Mouse (Mus musculus) adrenal gland, adult 2 months (tissue): ENCODE data around the gene Moxd1. TPM values are rescaled to one million over a fixed set of nuclear protein-coding genes. Genes with fewer than 3 reads are reported as not detected.
"Not testable (repeated sequence)": the region's sequence is repeated elsewhere in the genome, so short reads cannot be mapped to it uniquely, and the experiment has no call there.

Experiments used
- DNase-seq: peaks from one replicate; pipeline ENCODE4 v3.0.0; 2021
- polyA plus RNA-seq: library from polyadenylated mRNA; depleted of rRNA; stranded (reverse); fragments of >200 nt; gene quantifications from 2 replicates; pipeline ENCODE4 v1.2.3, GENCODE M21; 2012
- total RNA-seq, 2 experiments: library from RNA; stranded (reverse); gene quantifications; 2 replicates each; pipeline ENCODE4 v1.2.3; 2021

Moxd1 gene
- total and polyA plus RNA-seq, 3 experiments: 0.10 to 0.61 TPM; not detected in 1

DNA sequence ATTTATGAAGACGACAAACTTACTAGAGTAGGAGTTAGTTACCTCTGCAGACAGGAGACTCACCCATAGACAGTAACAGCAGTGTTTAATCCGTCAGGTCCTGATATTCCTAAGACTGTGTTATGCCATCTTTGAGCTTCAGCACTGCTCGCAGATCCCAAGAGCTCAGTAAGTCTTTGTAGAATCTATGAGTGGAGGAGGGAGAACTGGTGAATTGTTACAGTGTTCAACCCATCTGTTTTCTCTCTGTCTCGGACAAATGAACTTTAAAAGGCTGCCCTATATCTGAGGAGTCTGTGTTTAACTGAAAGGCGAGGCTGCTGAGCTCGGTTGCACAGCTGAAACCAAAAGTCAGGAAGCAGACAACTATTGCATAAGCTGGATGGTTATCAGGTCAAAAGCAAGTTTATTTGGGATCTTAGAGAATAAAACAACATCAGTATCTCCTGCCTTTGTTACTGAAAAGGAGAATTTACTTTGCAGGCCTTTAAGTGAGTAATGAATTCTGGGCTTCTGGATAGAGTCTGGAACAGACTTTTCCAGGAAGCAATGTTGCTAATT, 47.8 kb downstream of the Moxd1 start:
- DNase-seq: no peak

DNA sequence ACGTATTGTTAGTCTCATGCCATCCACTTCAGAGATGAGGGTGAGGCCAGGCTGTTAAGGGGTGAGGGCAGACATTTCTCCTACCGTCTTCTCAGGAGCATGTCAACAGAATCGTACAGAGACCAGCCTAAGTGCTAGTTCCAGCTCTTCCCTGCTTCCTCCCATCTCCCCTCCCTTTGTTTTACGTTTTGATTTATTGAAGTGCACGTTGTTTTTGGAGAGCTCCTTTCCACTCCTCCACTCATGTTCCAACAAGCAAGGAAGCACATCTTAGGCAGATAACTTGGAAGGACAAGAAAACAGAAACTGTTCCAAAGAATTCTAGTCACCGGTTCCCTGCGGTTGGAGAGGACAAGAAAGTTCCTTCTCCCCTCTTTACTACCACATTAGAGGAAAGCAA, 52.9 kb downstream of the Moxd1 start:
- no peak for DNase-seq

DNA sequence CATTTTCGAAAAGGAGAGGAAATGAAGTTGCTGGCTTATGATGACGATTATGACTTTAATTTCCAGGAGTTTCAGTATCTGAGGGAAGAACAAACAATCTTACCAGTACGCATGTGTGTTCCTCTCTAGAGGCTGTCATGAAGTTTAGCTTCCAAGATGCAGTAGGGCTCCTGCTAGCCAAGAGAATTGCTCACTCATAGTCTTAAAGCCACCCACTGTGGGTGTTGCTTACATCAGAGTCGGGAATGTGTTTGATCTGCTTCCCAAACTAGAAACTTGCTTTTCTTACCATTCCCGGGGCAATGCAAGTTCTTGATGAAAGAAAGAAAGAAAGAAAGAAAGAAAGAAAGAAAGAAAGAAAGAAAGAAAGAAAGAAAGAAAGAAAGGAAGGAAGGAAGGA, 59.3 kb downstream of the Moxd1 start:
- no peak for DNase-seq

DNA sequence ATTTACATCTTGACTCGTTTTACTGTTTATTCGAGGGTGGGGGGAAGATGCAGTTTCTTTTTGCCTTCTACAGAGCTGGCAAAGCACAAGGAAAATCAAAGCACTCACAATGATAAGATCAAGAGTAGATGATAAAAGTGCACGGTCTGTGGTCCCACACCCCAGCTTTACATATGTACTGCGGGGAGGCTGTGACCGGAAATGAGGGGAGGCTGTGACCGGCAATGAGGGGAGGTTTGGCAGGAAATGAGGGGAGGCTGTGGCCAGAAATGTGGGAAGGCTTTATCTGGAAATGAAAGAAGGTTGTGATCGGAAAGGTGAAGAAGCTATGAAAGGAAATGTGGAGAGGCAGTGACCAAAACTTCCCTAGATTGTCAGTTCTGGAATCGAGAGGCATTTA, 68.3 kb downstream of the Moxd1 start:
- no peak for DNase-seq

DNA sequence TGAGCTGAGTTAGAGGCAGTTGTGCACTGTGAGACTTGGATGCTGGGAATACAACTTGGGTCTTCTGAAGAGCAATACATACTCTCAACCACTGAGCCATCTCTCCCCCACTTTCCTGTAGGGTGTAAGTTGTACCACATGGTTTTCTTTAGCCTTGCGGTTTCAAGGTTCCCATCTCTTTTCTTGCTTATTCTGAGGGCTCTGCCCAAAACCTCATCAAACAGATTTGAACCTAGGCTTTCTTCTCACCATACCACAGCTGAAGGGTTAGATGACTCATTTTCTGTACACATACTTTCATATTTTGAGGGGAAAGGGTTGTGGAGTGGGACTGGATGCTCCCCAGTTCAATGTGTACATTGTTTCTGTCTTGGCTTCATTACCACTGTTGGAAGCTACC, 69.4 kb downstream of the Moxd1 start:
- DNase-seq: no peak

DNA sequence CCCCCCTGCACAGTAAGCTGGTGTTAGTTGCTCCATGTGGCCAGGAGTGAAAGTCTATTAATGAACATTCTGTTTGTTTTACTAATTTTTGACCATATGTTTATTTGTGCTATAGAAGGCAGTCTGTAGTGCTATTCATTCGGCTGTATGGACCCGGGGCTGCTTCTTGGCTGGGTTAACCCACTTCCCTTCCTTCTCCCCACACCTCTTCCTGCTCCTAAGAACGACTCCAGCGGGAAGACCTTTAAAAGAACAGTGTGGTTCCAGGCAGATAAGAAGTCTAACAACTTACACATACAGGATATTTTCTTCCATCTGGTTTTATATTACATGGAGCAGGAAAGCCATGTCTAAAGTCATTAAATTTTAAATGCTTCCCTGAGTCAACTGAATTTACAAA, 73.3 kb downstream of the Moxd1 start:
- DNase-seq: no peak

DNA sequence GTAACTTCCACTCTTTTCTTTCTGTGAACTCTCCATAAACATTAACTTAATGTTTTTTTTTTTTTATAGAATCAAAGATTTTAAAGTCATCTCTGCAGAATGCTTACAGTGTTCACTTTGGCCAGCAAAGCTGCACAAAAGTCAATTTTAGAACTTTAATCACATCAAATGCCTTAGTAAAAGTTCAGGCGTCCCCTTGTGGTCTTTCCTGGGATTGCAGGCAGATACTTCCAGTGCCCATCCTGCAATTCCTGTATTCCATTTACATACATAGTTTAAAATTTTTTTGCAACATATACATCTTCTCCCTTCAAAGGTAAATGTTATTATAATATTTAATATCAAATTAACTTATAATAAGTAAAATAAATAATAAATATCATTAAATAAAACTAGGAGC, 74.5 kb downstream of the Moxd1 start:
- DNase-seq: peak; percentile 21

DNA sequence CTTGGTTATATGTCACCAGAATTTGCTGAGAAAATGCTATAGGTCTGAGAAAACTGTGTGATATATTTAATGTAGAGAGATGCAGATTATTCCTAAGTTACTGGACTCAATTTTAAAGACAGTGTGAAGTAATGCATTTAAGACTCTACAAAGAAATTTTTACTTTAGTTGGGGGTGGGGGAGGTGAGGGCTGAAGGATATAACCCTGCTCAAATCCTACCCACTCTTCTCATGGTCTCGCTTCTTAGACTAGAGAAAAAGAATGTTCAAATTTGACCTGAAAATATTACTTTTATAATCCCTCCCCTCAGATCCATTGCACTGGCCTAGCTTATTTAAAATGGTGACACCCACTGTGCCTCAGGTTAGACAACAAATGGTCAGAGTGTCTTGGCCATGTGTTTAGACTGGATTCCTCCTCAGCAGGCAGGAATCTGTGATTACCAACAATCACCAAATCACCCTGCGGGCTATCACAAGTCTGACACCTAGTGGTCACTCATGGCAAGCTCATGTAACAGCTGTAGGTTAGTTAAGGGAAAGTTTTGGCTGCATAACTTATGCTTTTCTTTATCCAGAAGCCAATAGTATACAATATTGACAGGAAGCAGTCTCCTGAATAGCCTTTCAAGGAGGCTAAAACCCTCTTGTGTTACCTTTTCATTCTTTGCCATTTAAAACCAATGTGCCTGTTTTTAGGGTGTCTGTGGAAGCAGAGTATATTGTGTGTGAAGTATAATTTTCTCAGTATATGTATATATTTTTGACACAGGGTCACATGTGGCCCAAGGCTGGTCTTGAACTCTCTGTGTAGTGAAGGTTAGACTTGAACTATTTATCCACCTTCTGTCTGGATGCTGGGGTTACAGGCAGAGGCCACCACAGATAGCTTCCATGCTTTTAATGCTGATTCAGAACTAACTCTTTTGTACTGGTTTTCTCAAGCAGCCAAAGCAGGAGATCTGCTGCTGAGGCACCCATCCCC, 75.2 kb downstream of the Moxd1 start:
- peak; percentile 47 for DNase-seq

DNA sequence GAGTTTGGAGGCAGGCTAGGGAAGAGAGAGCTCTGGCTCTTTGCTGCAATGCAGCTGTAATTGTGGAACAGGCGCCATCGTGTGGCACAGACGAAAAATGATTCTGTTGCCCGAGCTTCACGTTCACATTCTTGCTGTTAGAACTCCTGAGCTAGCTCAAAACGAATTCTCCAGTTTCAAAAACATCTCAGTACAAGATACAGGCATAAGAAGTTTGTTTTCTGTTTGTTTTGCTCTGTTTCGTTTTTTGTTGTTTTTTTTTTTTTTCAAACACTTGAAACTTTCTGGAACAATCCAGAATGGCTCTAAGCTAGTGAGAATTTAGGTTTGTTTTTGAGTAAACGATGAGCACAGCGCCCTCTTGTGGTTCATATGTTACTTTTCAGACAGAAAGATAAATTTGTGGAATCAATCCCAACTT, 88.9 kb downstream of the Moxd1 start:
- peak; percentile 72 for DNase-seq

DNA sequence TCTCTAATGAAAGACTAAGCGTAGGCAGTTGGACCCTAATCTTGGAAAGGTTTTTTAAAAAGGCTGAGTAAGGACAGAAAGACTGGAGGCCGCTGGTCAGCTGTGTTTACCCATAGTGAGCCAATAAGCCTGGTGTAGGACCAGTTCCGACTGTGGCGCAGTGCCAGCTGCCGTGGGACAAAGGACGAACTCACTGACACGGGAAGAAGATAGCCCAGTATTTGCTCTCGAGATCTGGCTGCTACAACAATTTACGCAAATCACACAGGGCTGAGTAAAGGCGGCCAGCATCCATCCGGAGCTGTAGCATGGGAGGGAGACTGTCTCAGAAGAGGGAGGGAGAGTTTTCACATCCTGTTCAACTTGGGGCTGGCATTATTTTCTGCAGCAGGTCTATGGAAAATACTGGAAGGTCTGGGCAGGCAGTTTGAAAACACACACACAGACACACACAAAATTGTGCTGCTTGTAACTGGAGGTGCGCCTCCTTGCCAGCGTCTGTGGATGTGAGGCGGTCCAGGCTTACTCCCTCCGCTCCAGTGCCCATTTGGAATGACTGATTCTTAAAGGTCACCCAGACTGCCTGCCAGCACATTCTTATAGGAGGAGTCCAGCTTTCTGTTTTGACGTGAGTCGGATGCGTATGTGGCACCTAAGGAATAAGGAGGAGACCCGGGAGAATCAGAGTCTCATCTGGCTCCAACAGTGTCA, 94.0 kb downstream of the Moxd1 start:
- DNase-seq: peak; percentile 78

DNA sequence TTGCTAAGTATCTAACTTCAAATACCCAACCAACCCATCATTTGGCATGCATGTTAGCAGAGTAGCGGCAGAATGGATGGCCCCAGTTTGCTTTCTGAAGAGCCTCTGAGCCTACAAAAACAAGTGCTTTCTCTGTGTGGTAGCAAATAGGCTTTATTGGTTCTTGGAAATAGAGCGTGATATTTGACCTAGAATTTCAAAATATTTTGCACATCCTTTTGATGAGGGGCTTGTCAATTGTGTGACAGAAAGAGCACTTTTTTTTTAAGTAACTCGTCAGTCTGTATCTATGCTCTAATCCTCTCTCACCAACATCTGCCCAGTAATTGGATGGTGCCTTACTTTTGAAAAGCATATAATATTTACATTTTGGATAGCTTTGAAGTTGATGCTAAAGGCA, 97.0 kb downstream of the Moxd1 start:
- no peak for DNase-seq

DNA sequence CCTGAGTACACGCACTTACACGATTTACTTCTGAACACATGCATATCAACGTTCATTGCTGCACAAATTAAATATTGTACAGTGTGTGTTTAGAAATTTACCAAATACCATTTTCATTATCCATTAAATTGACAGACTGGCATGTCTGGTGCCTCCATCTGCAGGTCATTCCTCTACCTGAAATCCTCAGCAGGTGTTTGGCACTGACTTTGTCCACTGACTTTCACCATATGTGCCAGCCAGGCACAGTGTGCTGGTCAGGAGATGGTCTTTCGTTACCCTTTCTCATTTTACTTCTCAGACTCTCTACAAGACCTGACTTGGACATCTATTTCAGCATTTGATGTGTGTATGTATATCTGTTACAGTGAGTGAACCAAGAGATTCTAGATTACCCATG, 99.7 kb downstream of the Moxd1 start:
- DNase-seq: no peak

DNA sequence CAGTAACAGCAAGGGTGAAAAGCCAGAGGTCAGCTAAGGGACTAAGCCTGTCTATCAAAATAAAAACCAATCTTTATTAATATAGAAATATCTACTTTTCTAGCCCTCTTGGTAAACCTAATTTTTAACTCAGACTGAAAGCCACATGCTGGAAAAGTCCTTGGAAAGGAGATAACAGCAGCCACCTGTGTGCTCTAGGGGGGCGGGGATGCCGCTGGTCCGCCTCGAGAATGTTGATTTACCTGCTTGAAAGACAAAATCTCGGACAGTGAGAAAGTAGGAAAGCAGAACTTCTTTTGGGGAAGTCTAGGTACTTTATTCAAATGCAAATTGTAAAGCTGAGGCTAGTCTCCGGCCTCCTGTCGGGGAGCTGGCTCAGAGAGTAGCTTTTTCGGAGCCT, 103.9 kb downstream of the Moxd1 start:
- DNase-seq: not testable (repeated sequence)

DNA sequence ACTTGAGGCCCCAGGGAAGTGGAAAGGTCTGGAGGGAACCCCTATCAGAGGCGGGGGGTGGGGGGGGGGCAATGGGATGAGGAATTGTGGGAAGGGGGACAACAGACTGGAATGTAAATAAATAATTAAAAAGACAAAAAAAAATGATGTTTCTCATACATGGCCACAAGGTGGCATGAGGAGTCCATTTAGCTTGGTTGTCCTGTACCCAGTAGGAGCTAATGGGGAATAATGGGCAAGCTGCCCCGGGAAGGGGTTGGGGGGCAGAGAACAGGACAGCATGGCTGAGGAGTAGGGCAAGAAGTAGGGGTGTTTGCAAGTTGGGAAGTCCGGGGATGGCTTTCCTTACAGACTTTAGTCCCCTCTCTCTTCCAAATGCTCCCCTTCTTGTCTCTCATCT, 109.5 kb downstream of the Moxd1 start:
- no peak for DNase-seq

DNA sequence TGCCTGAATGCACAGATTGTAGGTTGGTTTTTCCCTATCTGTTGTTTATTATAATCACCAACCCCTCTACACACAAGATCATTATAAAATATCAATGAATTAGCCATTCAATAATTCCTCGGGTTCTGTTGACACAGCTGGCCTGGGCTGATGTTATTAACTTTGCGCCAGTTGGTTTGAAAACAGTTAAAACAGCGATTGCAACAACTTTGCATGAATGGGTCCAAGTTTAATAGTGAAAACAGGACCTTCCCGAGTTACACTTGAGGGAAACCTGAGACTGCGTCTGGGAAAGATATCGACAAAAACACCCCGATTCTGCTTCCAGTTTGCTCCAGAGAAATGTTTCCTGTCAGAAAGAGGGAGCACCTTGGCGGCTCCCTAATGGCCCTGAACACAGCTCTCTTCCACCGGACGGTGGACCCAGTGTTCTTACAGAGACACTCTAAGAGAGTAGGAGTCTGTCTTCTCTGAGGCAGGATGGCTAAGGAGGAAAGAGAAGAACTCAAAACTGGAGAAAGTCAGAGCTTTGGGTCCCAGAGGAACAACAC, 116.4 kb downstream of the Moxd1 start:
- no peak for DNase-seq

DNA sequence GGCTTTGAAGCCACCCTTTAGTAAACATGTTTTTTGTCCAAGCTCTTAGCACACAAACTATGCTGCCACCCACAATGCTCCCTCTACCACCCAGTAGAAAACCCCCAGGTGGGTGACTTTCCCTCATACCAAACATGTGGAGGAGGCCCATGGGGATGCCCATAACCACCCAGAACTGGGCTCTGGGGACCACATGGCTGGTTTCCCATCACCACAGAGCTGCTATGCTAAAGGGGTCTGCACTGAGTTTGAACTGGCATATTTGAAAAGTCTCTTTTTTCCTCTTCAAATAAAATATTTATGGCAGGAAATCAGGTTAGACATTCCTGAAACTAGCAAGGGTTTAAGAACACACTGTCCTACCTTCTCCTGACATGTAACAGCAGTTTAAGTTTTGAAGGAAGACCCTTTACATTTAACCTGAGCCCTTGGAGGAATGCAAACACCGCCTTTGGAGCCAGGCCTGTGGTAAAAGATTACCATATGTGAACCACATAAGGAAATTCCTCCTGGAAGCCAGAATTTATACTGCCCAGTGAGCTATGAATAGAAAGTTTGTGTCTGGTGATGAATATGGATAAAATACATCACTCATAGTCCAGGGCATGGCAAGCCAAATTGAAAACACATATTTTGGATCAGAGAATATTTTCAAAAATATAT, 117.4 kb downstream of the Moxd1 start:
- DNase-seq: no peak

DNA sequence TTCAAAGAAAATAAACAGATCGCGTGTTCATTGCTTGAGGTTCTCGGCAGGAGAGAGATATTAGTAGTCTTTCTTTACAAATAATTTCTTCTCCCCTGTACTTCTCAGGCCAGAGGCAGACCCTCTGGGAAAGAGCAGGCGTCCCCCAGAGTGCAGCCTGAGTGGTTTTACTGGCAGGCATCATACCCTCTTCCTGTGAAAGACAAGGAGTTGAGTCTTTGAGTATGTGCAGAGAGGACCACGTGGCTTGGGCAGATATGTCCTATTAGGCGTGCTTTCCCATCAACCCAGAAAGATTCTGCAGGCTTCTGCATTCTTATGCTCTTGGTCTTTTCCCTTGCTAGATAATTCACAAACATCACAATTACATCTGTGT, 117.9 kb downstream of the Moxd1 start:
- DNase-seq: no peak

DNA sequence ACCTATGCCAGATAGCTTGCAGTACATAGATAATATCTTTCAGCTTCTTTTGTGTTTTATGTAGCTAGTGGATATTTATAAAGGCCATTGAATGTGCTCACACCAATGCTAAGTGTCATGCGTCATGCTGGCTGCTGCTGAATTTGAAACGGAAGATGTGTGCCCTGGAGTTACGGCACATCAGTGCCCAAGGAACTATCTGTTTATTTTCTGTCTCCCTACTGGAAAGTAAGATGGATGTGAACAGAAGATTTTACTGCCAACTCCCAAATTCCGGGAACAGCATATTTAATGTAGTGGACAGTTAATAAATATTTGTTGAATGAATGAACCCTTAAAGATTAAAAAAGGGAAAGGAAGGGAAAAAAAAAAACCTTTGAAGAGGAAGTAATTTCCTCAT, 119.8 kb downstream of the Moxd1 start:
- DNase-seq: no peak
